Mouse (Mus musculus): ENCODE measurements at regions not wholly inside any gene's neighbourhood (a gene's known extent, or its start where the extent isn't known, plus 50 kb on each side); places are given as distances from the start of the nearest gene placed in this dataset.

DNA sequence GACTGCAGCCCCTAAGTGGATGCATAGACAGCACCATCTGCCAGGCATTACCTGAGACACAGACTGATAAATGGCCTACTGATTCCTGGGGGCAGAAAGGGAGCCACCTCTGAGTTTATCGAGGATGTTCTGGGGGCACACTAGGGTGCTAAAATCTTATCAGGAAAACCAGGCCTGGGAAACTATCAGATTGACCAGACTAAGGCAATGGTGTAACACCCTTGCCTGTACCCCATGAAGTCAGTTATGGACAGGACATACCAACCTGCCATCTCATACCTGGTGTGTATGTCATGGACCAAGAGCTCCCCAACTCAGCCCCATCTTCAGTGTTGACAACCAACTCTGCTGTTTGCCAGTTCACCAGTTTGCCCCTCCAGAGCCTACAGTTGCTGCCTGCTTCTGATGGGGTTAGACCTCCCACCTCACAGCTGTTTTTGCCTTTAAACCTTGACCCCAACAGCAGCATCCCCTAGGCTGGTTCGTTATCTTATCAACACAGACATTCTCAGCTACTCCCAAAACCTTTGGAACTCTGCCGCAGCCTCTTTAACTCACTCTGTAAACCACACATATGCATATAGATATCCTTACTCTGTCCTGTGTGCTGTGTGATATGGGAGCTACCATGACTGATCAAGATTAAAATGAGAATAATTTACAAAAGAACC is 83.6 kb upstream of the Irs2 start:
- DNase-seq, result no peak

DNA sequence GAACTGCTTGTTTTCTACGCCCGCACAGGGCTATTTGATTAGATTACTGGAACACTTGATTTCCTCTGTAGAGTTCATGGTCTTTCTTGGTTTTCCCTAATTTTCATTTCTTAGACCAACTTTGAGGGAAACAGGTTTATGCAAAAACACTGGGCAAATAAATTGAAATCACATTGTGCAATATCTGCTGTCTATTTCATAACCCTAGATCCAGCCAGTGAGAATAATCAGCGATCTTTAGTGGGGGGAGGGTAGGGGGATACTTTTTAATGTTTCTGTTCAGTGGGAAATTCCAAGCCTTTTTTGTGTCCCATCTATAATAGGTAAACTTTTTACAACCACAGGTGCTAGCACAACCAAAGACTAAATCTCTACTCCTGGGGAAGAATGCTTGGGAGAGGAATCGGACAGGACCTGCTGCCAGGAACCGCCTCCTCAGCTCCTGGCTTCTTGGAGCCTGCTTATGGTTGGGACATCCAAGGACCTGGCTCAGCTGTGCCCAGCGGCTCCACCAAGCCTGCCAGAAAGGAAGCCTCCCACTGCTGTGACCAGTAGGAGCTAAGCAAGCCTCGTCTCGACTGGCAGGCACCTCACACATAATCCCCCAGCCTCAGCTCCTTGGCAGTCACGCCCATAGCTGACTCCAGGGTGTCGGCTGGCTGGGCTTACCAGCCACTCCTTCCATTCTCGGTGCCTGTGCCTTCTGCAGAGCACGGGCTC is 80.8 kb upstream of the Irs2 start:
- DNase-seq, result no peak

DNA sequence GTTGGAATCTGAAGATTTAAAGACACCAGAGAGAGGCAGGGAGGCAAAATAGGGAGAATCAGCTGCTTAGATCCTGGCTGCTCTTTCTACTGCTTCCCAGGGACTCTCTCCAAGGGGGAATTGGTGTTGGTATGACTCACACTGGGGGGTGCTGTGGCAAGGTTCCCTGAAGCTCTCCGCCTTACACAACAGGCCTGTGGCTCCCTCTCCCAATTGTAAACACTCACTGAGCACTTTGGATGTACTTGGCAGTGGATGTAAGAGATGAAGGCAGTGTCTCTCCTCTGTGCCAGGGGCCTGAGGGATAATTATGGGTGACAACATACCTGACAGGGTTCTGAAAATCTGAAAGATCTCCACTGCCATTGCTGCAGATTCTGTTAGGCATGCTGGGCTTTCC is 77.0 kb upstream of the Irs2 start:
- peak; percentile 42 for DNase-seq

DNA sequence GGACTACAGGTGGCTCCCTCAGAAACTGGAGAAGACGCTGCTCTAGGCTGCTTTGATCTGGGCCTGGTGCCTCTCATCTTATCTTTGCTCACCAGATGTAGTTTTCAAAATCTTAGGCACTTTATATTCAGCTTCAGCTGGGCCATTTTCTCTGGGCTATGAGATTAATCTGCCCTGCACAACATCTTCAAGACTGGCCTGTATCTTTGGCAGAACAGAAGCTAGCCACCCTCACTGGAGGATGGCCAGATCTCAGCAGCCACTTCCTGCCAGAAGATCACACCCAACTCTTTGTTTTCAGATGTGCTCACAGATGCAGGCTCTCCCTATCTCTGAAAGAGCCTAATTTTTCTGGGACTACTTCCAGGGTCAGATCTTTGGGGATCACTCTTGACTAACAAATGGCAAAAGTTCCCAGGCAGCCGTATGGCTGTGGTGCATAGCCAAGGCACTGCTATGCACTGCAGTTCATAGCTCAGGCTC is 75.8 kb upstream of the Irs2 start:
- DNase-seq, result peak; percentile 13

DNA sequence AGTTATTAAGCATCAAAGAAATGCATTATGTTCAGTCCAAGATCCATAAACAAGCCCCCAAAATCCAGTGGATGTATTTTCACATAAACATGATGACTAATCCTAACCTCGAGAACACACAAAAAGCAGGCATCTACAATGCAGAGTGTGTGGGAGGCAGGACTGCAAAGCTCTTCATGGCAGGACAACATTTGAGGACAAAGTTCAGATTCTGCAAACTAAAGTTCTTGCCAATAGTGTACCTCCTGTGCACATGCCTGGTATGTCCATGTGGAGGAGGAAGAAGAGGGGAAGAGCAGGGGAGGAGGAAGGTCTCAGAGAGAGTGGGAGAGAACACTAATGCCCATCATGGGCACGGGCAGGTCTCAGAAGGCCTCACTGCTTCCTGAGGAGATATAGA is 72.6 kb upstream of the Irs2 start:
- DNase-seq, result no peak

DNA sequence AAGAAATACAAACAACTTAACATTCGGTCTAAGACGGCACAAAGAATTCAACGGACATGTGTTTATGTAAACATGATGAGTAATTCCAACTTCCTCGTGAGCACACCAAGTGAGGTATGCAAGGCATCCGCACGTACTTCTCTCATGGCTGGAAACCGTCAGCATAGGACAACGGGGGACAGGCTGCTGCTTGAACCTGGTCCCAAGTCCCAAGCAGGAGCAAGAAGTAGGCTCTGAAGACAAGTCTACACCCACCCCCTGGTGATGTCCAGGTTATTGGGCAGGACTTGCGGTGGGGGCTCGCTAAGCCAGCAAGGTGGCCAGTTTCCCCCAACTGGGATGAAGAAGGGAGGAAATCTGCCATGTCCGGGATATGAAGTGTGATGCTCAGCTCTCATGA is 71.5 kb upstream of the Irs2 start:
- DNase-seq, result no peak

DNA sequence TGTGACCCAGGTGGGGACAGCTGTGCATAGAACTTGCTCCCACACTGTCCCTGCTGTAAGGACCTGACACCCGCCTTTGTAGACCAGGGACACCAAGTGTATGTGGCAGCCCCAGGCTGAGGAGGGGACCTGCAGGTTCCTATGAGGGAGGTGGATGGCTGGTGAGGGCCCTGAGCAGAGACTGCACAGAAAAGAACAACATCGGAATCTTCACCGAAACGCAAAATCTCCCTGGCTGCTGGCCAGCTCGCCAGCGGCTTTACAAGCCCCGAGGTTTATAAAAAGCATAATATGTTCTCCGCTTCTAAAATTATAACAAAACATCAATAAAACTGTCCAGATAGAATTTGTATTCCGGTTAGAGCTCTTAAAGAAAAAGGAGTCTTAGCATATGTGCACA is 68.9 kb upstream of the Irs2 start:
- peak; percentile 39 for DNase-seq

DNA sequence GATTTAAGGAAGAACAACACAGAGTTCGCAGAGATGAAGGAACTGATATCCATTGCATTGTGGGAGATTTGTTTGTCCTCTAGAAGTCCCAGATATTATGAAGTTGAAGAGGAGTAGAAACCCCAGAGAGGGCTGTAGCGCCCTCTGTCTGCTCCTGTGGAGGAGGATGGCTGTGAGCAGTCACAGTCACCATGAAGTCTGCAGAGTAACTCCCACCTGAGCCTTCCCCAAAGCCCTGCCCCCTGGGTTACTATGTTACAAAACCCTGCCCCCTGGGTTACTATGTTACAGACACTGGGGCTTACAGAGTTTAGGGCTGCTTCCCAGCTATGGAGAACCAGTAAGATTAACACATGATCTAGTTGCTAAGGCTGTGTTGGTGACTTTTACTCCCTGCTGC is 62.9 kb upstream of the Irs2 start:
- DNase-seq, result no peak

DNA sequence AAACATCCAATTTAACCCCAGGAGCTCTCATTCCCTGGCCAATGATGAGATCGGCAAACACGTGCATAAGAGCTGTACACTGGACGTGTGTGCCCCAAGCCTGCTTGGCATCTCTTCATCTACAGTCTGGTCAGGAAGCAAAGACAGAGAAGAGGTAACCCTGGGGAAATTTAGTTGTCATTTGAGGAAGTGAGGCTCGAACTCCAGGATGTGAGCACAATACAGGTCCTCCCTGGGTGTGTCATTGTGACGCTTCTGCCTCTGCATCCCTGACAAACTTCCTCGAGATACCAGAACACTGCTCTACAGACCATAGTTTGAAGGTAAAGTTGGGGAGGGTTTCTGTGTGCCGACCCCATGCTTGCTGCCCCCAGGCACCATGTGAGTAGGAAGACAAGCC is 59.2 kb upstream of the Irs2 start:
- DNase-seq, result no peak

DNA sequence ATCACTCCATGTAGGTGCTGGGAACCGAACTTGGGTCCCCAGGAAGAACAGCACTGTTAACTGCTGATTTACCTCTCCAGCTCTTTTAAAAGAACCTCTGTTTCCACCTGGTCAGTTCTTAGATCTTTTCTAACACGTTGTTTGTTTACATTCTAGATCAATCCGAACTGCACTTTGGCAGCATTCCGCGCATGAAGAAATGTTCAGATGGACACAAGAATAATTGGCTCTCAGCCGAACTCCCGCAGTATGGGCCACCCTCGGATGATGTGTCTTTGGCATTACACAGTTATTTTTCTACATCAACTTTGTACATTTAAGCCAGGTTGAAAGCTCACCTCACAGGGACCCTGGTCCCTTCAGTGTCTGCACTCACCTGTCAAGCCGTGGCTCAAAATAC is 57.7 kb upstream of the Irs2 start:
- DNase-seq, result no peak

DNA sequence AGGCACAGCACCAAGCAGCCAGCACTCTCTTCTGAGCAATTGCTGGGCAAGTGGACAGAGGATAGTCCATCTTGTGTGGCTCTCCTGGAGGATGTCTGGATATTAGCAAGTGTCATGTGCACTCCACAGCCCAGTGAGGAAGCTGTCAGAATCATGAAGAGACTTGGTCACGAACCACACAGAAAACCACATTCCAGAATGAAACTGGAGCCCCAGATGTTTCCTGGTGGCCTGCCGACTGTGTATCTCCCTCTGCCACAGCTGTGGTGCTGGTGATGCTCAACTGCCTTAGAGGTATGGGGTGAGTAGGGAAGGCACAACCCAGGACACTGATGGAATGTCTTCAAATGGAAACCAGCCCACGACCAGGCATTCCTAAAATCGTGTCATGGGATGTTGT is 57.0 kb upstream of the Irs2 start:
- DNase-seq, result no peak

DNA sequence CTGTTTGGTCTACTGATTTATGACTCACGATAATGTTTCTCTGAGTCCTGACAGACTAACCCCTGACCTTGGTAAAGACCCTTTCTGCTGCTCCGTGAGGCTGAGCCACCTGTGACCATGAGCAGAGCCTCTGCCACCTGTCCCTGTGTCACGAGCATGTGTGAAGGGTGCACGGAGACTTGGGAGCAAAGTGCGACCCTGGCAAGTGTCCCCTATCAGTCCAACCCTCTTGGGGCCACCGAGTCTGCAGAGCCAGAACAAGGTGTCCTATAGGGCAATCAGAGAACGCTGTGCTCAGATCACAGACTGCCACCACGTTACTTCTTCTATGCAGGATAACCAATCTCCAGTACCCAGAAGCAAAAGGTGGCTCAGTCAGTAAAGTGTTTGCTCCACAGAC is 54.8 kb upstream of the Irs2 start:
- no peak for DNase-seq

DNA sequence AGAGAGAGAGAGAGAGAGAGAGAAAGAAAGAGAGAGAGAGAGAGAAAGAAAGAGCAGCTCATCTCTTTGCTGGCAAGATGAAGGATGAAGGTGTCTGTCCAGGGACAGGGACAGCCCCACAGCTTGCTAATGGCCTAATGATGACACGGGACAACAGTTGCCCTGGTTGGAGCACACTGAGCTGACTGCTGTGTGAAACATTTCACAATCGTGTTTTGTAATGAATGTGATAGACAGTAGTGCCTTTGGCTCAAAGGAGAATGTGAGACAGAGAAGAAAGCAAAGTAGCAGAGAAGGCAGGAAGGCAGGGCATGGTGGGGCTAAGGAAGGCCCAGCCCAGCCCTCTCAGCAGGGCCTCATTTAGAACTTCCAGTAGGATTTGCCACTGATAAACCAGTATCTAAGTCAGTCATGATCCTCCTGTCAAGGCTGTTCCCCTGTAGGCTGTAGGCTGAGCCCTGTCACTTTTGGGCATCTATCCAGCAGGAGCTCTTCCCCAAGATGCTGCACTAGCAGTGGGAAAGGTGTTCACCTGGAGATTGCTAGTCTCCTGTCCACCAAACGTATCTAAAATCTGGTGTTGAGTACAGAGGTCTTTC is 54.2 kb upstream of the Irs2 start:
- no peak for DNase-seq

DNA sequence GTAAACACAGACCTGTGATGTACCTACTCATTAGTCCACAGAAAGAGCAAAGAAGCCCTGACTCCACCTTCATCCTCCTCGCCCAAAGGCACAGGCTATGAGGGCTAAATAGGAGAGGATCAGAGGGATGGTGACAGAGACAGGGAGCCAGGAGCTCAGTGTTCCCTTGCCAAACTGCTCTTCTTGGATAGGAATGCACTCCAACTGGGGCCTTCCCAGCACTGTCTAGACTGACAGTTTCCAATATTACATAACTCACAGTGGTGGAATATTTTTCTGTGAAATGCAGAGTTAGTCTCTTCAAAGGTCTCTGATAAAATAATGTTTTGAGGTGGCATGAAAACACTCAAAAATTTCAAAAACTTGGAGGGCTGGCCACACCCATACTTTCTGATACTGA is 53.5 kb upstream of the Irs2 start:
- no peak for DNase-seq

DNA sequence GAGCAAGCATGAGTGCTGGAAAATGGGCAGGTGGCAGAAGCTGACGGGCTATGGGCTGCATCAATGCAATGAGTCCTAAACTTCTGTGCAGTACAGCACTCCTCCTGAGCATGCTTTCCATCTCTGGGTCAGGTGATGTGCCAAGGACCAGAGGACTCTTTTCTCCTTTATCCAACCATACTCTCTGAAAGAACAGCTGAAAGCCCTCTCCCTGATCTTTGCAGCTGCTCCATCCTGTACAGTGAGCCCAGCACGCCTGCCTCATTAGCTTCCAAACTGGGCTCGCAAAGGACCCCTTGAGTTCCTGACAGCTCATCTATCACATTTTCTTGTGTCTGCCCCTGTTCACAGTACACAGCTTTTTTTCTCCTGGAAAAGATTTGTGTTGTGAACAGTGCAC is 52.3 kb upstream of the Irs2 start:
- DNase-seq, result no peak

DNA sequence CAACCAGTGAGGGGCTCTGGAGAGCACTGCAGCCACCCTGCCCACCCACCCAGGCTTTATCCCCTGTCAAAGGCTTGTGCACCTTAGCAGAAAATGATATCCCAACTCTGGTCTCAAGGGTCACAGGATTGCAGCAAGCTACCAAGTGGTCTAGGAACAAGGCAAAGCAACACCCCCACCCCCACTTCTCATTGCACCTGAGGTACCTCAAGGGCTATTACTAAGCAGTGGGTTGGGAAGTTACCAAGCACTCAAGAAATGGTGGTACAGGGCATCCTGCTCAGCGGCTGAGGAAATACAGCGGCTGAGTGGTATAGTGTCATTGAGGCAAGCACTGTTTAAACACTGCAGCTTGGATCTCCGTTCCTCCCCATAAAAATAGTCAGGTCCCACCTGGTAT is 50.1 kb upstream of the Irs2 start:
- no peak for DNase-seq
